Mouse (Mus musculus): ENCODE measurements around the gene Zfp329.
"Not testable (repeated sequence)": the region's sequence is repeated elsewhere in the genome, so short reads cannot be mapped to it uniquely, and the experiment has no call there.

DNA sequence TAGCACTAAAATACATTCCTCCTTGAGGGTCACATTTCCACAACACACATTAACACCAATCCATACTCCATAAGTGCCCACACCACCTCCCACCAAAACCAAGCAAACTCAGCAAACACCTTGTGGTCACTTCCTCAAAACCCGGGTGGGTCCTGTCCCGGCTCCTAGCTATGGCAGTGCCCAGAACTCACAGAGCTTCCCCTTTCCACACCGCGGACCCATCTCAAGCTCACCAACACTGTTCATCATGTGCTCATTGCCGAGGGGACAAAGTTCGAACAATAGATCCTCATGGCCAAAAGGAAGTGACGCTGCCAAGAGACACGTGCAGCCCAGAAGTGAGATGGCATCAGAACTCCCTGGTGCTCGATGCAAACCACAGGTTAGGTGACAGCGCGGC, 26.0 kb downstream of the Zfp329 start:
- not testable (repeated sequence) for TF ChIP-seq CTCF (IDR thresholded peaks at IDR 0.05; ENCODE audit: control insufficient read depth, insufficient read depth, low read length); POLR2A (IDR thresholded peaks at IDR 0.05; ENCODE audit: borderline replicate concordance, control insufficient read depth, low read depth, low read length)

Data from bone marrow, adult 2 months (tissue).